Mouse (Mus musculus) ES-Bruce4 (cell line): ENCODE results near the gene Prss50. TPM values are rescaled to one million over a fixed set of nuclear protein-coding genes. Genes with fewer than 3 reads are reported as not detected.

ENCODE experiments used
- H3K27ac ChIP-seq: 2 replicates; pipeline ENCODE4 v1.5.1; 2012; ENCODE audit warnings: low read length, inconsistent platforms; ENCODE audit not compliant: insufficient read depth
- H3K27me3 ChIP-seq: 2 replicates; pipeline ENCODE4 v1.6.1; 2012; ENCODE audit warnings: mild to moderate bottlenecking, low read length, inconsistent platforms; ENCODE audit not compliant: control insufficient read depth, poor library complexity, insufficient read depth, severe bottlenecking
- H3K36me3 ChIP-seq: 2 replicates; pipeline ENCODE4 v1.6.1; 2012; ENCODE audit warnings: inconsistent platforms, mild to moderate bottlenecking, low read length, moderate library complexity; ENCODE audit not compliant: control insufficient read depth, poor library complexity, insufficient read depth, severe bottlenecking
- H3K4me1 ChIP-seq: one replicate; pipeline ENCODE4 v1.8.1; 2011; ENCODE audit warnings: low read length; ENCODE audit not compliant: control insufficient read depth, insufficient read depth
- H3K4me3 ChIP-seq: 2 replicates; pipeline ENCODE4 v1.5.1; 2011; ENCODE audit warnings: low read depth, mild to moderate bottlenecking, low read length
- H3K9ac ChIP-seq: 2 replicates; pipeline ENCODE4 v1.6.1; 2012; ENCODE audit warnings: low read depth, mild to moderate bottlenecking, inconsistent platforms; ENCODE audit not compliant: poor library complexity, severe bottlenecking
- H3K9me3 ChIP-seq: replicated peaks from 2 replicates; pipeline ENCODE4 v1.6.1; 2012; ENCODE audit warnings: mild to moderate bottlenecking, low read length, inconsistent platforms; ENCODE audit not compliant: control insufficient read depth, poor library complexity, insufficient read depth, severe bottlenecking
- CTCF ChIP-seq: IDR thresholded peaks from one replicate; pipeline ENCODE4 v1.8.1; 2011; ENCODE audit warnings: low read depth, low read length
- EP300 ChIP-seq: IDR thresholded peaks from 2 replicates; pipeline ENCODE4 v1.6.1; 2011; ENCODE audit warnings: low read depth, low read length; ENCODE audit not compliant: insufficient read depth
- POLR2A ChIP-seq: IDR thresholded peaks from one replicate; pipeline ENCODE4 v1.8.1; 2011; ENCODE audit warnings: low read length; ENCODE audit not compliant: insufficient read depth
- polyA plus RNA-seq: library from polyadenylated mRNA; stranded (reverse); fragments of >200 nt; gene quantifications from 2 replicates; pipeline ENCODE4 v1.2.4, GENCODE M21; 2011; ENCODE audit warnings: low read depth; ENCODE audit not compliant: missing spikeins, insufficient read depth, insufficient read length

The Prss50 gene
- polyA plus RNA-seq, 1 experiment, result 2.7 TPM

DNA sequence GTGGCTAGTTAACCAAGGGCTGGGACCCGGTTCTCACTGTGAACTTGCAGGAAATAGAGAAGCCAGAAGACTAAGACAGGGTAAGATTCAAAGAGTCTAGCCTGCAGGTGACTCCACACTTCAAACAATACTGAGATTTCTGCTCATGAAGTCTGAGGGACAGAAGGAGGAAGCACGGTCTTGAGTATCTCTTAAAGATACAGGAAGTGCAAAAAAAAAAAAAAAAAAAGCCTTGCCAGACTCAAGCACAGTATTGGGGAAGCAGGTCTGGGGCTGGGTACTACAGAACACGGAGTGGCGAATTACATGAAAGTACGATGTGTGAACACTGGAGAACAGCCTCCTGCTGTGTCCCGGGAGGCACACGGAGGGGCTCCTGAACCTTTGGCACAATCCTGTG lies 31.9 kb upstream of the Prss50 start:
- Histone ChIP-seq H3K4me3 (no peak overlapping the region), H3K27me3 (no peaks in the 10 kb centered on the region), H3K9me3 (no peaks in the 10 kb centered on the region), H3K4me1 (no peaks in the 10 kb centered on the region), H3K36me3 (no peaks in the 10 kb centered on the region), H3K27ac (no peak overlapping the region), H3K9ac (no peak overlapping the region)
- TF ChIP-seq POLR2A, result no peak

DNA sequence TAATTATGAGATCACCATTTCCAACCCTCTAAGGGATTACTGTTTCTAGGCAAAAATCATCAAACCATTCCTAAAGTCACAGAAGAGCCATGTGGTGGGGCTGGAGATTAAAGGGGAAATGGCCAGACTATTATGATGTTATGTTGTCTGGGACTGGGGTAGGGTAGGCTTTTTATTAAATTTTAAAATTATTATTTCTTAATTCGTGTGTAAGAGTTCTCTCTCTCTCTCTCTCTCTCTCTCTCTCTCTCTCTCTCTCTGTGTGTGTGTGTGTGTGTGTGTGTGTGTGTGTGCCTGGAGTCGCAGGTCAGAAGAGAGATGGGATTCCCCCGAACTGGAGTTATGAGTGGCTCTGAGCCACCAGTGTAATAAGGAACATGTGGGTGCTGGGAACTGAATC lies 31.4 kb upstream of the Prss50 start, which contains the start of gene Prss43:
Gene Prss43 (plus strand): TSS at position 301 of the 400 bp plus-strand sequence.
- H3K27me3 ChIP-seq, result no peaks in the 10 kb centered on the region
- TF ChIP-seq POLR2A (no peak), EP300 (no peak), CTCF (no peak)
- no peak within 1 kb of the TSS for H3K4me3 ChIP-seq

DNA sequence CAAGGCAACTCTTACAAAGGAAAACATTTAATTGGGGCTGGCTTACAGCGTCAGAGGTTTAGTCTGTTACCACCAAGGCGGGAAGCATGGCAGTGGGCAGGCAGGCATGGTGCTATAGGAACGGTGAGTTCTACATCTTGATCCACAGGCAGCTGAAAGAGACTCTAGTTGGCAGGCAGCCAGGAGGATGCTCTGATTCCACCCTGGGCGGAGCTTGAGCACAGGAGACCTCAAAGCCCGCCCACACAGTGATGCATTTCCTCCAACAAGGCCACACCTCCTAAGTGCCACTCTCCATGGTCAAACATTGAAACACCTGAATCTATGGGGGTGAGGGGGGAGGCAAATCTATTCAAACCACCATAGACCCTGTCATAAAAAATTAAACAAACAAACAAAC lies 24.7 kb upstream of the Prss50 start:
- peaks cover 2% of the 10 kb centered on the region for H3K4me1 ChIP-seq
- H3K36me3 ChIP-seq, result no peaks in the 10 kb centered on the region
- TF ChIP-seq POLR2A (peak; percentile 36), EP300 (no peak)
- no peaks in the 10 kb centered on the region for H3K27me3 ChIP-seq
- H3K9ac ChIP-seq, result no peak overlapping the region
- no peak overlapping the region for H3K27ac ChIP-seq
- peak overlapping the region; percentile 58 for H3K4me3 ChIP-seq
- no peaks in the 10 kb centered on the region for H3K9me3 ChIP-seq

More for the DNA sequence above, 31.4 kb upstream of the Prss50 start, which contains the start of gene Prss43:
- Histone ChIP-seq H3K4me1 (no peaks in the 10 kb centered on the region), H3K9ac (no peak within 1 kb of the TSS), H3K9me3 (no peaks in the 10 kb centered on the region), H3K27ac (no peak within 1 kb of the TSS), H3K36me3 (no peaks in the 10 kb centered on the region)

DNA sequence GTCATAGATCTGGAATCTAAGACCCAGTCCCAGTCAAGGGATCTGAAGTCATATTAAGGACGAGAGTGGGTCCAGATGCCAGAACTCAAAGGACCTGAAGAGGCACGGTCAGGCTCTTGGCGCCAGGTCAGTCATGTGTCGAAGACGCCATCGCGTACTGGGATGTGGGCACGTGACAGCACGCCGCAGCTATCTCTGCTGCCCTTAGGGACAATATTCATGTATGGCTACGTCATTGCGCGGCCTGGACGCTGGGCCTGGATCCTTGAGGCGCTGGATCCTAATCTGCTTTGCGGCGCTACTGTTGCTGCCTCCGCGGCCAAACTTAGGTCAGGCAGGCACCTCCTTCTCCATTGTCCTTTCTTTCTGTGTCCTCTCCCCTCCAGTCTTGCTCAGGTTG lies 23.4 kb upstream of the Prss50 start, which contains the start of gene Prss45:
Gene Prss45 (plus strand): TSS at position 178 of the 400 bp plus-strand sequence.
- Histone ChIP-seq H3K4me1 (peaks cover 2% of the 10 kb centered on the region), H3K36me3 (no peaks in the 10 kb centered on the region), H3K4me3 (peak within 1 kb of the TSS; percentile 52), H3K27ac (no peak within 1 kb of the TSS), H3K9me3 (no peaks in the 10 kb centered on the region), H3K9ac (no peak within 1 kb of the TSS), H3K27me3 (no peaks in the 10 kb centered on the region)
- no peak for TF ChIP-seq CTCF
- no peak for TF ChIP-seq POLR2A
- TF ChIP-seq EP300, result no peak

DNA sequence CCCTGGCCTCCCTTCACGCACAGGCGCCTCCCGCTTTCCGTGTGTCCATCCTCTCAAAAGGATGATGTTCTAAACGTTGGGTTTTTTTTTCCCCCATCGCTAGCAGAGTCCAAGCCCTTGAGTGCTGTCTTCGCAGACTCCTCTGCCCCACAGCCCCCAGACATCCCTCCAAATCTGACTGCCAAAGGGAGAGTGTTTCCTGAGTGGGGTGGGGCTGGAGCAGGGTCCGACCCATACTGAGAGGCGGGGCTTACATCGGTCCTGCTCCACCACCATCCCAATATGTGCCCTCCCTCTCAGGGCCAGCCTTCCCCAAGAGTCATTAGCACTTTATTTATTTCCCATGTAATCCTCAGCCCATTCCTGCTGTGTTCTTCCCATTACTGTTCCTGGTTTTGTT lies 22.8 kb upstream of the Prss50 start:
- peak overlapping the region; percentile 52 for H3K4me3 ChIP-seq
- no peaks in the 10 kb centered on the region for H3K27me3 ChIP-seq
- no peak overlapping the region for H3K9ac ChIP-seq
- H3K36me3 ChIP-seq, result no peaks in the 10 kb centered on the region
- H3K27ac ChIP-seq, result no peak overlapping the region
- peaks cover 2% of the 10 kb centered on the region for H3K4me1 ChIP-seq
- TF ChIP-seq EP300, result no peak
- no peak for TF ChIP-seq CTCF
- TF ChIP-seq POLR2A, result no peak
- no peaks in the 10 kb centered on the region for H3K9me3 ChIP-seq

DNA sequence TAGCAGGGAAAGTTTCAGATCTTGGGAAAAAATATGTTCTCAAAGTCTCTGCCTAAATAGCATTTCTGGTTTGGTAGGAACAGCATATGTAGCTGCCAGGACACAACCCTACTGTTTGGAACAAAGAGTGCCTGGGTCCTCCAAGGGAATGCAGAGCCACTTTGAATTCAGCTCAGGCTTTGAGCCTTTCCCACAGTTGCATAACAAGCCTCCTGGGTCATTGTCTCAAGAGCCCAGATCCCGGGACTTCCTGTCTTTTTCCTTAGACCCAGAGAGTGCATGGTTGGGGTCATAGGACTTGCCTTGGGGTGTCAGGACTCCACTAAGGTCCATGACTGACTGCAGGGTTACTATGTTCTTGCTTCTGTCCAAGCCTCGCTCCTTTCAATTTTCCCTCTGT lies 21.7 kb upstream of the Prss50 start:
- H3K9ac ChIP-seq, result no peak overlapping the region
- no peak for TF ChIP-seq CTCF
- no peak for TF ChIP-seq EP300
- no peak for TF ChIP-seq POLR2A
- H3K4me1 ChIP-seq, result peaks cover 2% of the 10 kb centered on the region
- H3K9me3 ChIP-seq, result no peaks in the 10 kb centered on the region
- no peak overlapping the region for H3K27ac ChIP-seq
- H3K4me3 ChIP-seq, result no peak overlapping the region
- H3K27me3 ChIP-seq, result no peaks in the 10 kb centered on the region
- H3K36me3 ChIP-seq, result no peaks in the 10 kb centered on the region
